Mouse (Mus musculus): ENCODE results near the gene Snrnp35. TPM values are rescaled to one million over a fixed set of nuclear protein-coding genes. Genes with fewer than 3 reads are reported as not detected.
"Not testable (repeated sequence)": the region's sequence is repeated elsewhere in the genome, so short reads cannot be mapped to it uniquely, and the experiment has no call there.

Gene Snrnp35
- polyA plus RNA-seq, 1 experiment from 2014 or later, result 8.9 TPM

GRCm38 (mm10) chr5:124456762-124457161 lies 26.2 kb upstream of the Snrnp35 start:
- Histone ChIP-seq H3K9me3 (ENCODE audit: control insufficient read depth, low read length) (no peaks in the 10 kb centered on the region), H3K4me3 (ENCODE audit: low read depth, low read length) (no peak overlapping the region), H3K9ac (replicated peaks; ENCODE audit: low read depth, low read length) (no peak overlapping the region), H3K4me1 (ENCODE audit: control insufficient read depth, insufficient read depth, low read length) (no peaks in the 10 kb centered on the region), H3K27ac (ENCODE audit: low read depth, low read length) (no peak overlapping the region), H3K36me3 (ENCODE audit: control insufficient read depth, insufficient read depth, low read length) (peaks cover 73% of the 10 kb centered on the region), H3K4me2 (ENCODE audit: low read depth, low read length) (no peak overlapping the region), H3K27me3 (ENCODE audit: control insufficient read depth, insufficient read depth, low read length) (no peaks in the 10 kb centered on the region)
- 95% methylated on average over 6 of the region's 6 CpGs for WGBS
- no peak for ATAC-seq (ENCODE audit: low read depth)

GRCm38 (mm10) chr5:124460922-124461321 lies 22.0 kb upstream of the Snrnp35 start:
- 95% methylated on average over 14 of the region's 14 CpGs for WGBS
- not testable (repeated sequence) for H3K4me2 ChIP-seq (ENCODE audit: low read depth, low read length); H3K4me1 ChIP-seq (ENCODE audit: control insufficient read depth, insufficient read depth, low read length); H3K9me3 ChIP-seq (ENCODE audit: control insufficient read depth, low read length); H3K9ac ChIP-seq (replicated peaks; ENCODE audit: low read depth, low read length); ATAC-seq (ENCODE audit: low read depth); H3K4me3 ChIP-seq (ENCODE audit: low read depth, low read length); H3K27me3 ChIP-seq (ENCODE audit: control insufficient read depth, insufficient read depth, low read length); H3K27ac ChIP-seq (ENCODE audit: low read depth, low read length)
- H3K36me3 ChIP-seq (ENCODE audit: control insufficient read depth, insufficient read depth, low read length), result peaks cover 50% of the 10 kb centered on the region

DNA sequence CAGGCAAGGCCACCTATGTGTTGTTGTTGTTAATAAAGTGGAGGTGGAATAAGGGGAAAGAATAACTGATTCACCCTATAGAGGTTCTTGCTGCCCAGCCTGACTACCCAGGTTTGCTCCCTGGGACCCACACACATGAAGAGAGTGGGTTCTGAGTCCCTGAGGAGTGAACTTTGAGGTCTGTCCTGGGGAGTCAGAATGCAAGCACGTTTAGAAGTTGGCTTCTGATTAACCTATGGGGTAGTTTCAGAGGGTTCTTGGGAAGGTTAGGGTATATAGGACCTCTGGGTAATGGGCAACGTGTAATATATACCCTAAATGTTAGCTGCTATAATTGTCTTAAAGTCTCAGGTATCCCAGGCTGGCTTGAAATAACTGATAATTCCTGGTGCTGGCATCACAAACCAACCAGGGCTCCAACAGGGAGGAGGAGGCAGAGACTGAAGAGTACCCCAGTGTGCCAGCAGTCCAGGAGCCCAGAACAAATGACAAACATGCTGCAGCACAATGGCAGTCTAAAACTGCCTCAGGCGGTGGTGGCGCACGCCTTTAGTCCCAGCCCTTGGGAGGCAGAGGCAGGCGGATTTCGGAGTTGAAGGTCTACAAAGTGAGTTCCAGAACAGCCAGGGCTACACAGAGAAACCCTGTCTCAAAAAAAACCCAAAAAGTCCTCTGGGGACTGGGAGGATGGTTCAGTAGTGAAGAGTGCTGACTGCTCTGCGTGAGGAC lies 20.5 kb upstream of the Snrnp35 start:
- ATAC-seq (ENCODE audit: low read depth), result no peak
- Histone ChIP-seq H3K4me2 (ENCODE audit: low read depth, low read length) (no peak overlapping the region), H3K9me3 (ENCODE audit: control insufficient read depth, low read length) (no peaks in the 10 kb centered on the region), H3K4me1 (ENCODE audit: control insufficient read depth, insufficient read depth, low read length) (no peaks in the 10 kb centered on the region), H3K9ac (replicated peaks; ENCODE audit: low read depth, low read length) (no peak overlapping the region), H3K27me3 (ENCODE audit: control insufficient read depth, insufficient read depth, low read length) (no peaks in the 10 kb centered on the region), H3K4me3 (ENCODE audit: low read depth, low read length) (no peak overlapping the region), H3K27ac (ENCODE audit: low read depth, low read length) (no peak overlapping the region), H3K36me3 (ENCODE audit: control insufficient read depth, insufficient read depth, low read length) (peaks cover 36% of the 10 kb centered on the region)
- WGBS, result 89% methylated on average over 8 of the region's 8 CpGs

GRCm38 (mm10) chr5:124463462-124463861 lies 19.5 kb upstream of the Snrnp35 start:
- peaks cover 35% of the 10 kb centered on the region for H3K36me3 ChIP-seq (ENCODE audit: control insufficient read depth, insufficient read depth, low read length)

GRCm38 (mm10) chr5:124464905-124465304 lies 18.0 kb upstream of the Snrnp35 start:
- Histone ChIP-seq H3K4me3 (ENCODE audit: low read depth, low read length) (no peak overlapping the region), H3K27me3 (ENCODE audit: control insufficient read depth, insufficient read depth, low read length) (no peaks in the 10 kb centered on the region)

More at GRCm38 (mm10) chr5:124463462-124463861, 19.5 kb upstream of the Snrnp35 start:
- H3K9me3 ChIP-seq (ENCODE audit: control insufficient read depth, low read length), result no peaks in the 10 kb centered on the region
- no peak overlapping the region for H3K4me3 ChIP-seq (ENCODE audit: low read depth, low read length)
- no peak overlapping the region for H3K4me2 ChIP-seq (ENCODE audit: low read depth, low read length)
- no peak overlapping the region for H3K9ac ChIP-seq (replicated peaks; ENCODE audit: low read depth, low read length)
- 89% methylated on average over 5 of the region's 5 CpGs for WGBS
- H3K4me1 ChIP-seq (ENCODE audit: control insufficient read depth, insufficient read depth, low read length), result no peaks in the 10 kb centered on the region
- no peak overlapping the region for H3K27ac ChIP-seq (ENCODE audit: low read depth, low read length)
- ATAC-seq (ENCODE audit: low read depth), result no peak
- H3K27me3 ChIP-seq (ENCODE audit: control insufficient read depth, insufficient read depth, low read length), result no peaks in the 10 kb centered on the region

GRCm38 (mm10) chr5:124467766-124468165 lies 15.2 kb upstream of the Snrnp35 start:
- no peak for ATAC-seq (ENCODE audit: low read depth)

More at GRCm38 (mm10) chr5:124464905-124465304, 18.0 kb upstream of the Snrnp35 start:
- H3K36me3 ChIP-seq (ENCODE audit: control insufficient read depth, insufficient read depth, low read length), result peaks cover 23% of the 10 kb centered on the region
- ATAC-seq (ENCODE audit: low read depth), result no peak
- no peaks in the 10 kb centered on the region for H3K4me1 ChIP-seq (ENCODE audit: control insufficient read depth, insufficient read depth, low read length)
- H3K4me2 ChIP-seq (ENCODE audit: low read depth, low read length), result no peak overlapping the region
- H3K9ac ChIP-seq (replicated peaks; ENCODE audit: low read depth, low read length), result no peak overlapping the region
- no peak overlapping the region for H3K27ac ChIP-seq (ENCODE audit: low read depth, low read length)
- no peaks in the 10 kb centered on the region for H3K9me3 ChIP-seq (ENCODE audit: control insufficient read depth, low read length)

GRCm38 (mm10) chr5:124468365-124468764 lies 14.6 kb upstream of the Snrnp35 start:
- WGBS, result 92% methylated on average over 7 of the region's 7 CpGs
- Histone ChIP-seq H3K27ac (ENCODE audit: low read depth, low read length) (no peak overlapping the region), H3K36me3 (ENCODE audit: control insufficient read depth, insufficient read depth, low read length) (peaks cover 9% of the 10 kb centered on the region; the same call in 1 of the 2 replicates), H3K4me1 (ENCODE audit: control insufficient read depth, insufficient read depth, low read length) (no peaks in the 10 kb centered on the region), H3K4me3 (ENCODE audit: low read depth, low read length) (no peak overlapping the region), H3K9me3 (ENCODE audit: control insufficient read depth, low read length) (no peaks in the 10 kb centered on the region), H3K4me2 (ENCODE audit: low read depth, low read length) (no peak overlapping the region), H3K27me3 (ENCODE audit: control insufficient read depth, insufficient read depth, low read length) (no peaks in the 10 kb centered on the region), H3K9ac (replicated peaks; ENCODE audit: low read depth, low read length) (no peak overlapping the region)
- ATAC-seq (ENCODE audit: low read depth), result no peak

More at GRCm38 (mm10) chr5:124467766-124468165, 15.2 kb upstream of the Snrnp35 start:
- 100% methylated on average over 1 of the region's 1 CpGs for WGBS
- Histone ChIP-seq H3K27me3 (ENCODE audit: control insufficient read depth, insufficient read depth, low read length) (no peaks in the 10 kb centered on the region), H3K36me3 (ENCODE audit: control insufficient read depth, insufficient read depth, low read length) (peaks cover 12% of the 10 kb centered on the region), H3K9me3 (ENCODE audit: control insufficient read depth, low read length) (no peaks in the 10 kb centered on the region), H3K9ac (replicated peaks; ENCODE audit: low read depth, low read length) (no peak overlapping the region), H3K4me3 (ENCODE audit: low read depth, low read length) (no peak overlapping the region), H3K27ac (ENCODE audit: low read depth, low read length) (no peak overlapping the region), H3K4me1 (ENCODE audit: control insufficient read depth, insufficient read depth, low read length) (no peaks in the 10 kb centered on the region), H3K4me2 (ENCODE audit: low read depth, low read length) (no peak overlapping the region)

- no peak overlapping the region for H3K4me2 ChIP-seq (ENCODE audit: low read depth, low read length)
- ATAC-seq (ENCODE audit: low read depth), result no peak
- H3K4me3 ChIP-seq (ENCODE audit: low read depth, low read length), result no peak overlapping the region
- WGBS, result 91% methylated on average over 6 of the region's 6 CpGs
- no peaks in the 10 kb centered on the region for H3K4me1 ChIP-seq (ENCODE audit: control insufficient read depth, insufficient read depth, low read length)
- no peaks in the 10 kb centered on the region for H3K9me3 ChIP-seq (ENCODE audit: control insufficient read depth, low read length)
- H3K27me3 ChIP-seq (ENCODE audit: control insufficient read depth, insufficient read depth, low read length), result no peaks in the 10 kb centered on the region
- no peak overlapping the region for H3K9ac ChIP-seq (replicated peaks; ENCODE audit: low read depth, low read length)
- H3K27ac ChIP-seq (ENCODE audit: low read depth, low read length), result no peak overlapping the region
- H3K36me3 ChIP-seq (ENCODE audit: control insufficient read depth, insufficient read depth, low read length), result peaks cover 9% of the 10 kb centered on the region; the same call in 1 of the 2 replicates
Measured at GRCm38 (mm10) chr5:124469486-124469885, 13.4 kb upstream of the Snrnp35 start.

DNA sequence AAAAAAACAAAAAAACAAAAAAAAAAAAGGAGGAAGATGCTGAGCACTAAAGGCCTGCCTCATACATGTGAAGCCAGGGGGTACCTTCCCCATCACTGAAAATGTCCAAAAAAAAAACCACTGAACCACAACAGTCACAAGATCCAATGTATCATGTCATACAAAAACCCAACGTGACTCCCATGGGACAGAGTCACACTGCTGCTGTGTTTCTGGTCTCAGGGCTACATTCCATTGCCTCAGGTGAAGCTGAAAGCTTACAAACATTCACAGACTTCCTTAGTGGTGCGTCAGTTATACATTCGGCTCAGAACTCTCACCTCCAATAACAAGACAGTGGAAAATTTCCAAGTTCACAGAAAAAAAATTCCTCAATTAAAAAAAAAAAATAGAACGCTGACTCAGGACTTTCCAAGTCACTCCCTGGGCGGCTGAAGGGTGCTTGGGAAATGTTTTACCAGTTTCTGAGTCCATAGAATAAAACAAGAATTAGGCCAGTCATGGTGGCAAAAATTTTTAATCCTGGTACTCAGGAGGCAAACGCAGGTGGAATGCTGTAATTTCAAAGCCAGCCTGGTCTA lies 12.3 kb upstream of the Snrnp35 start:
- Histone ChIP-seq H3K4me3 (ENCODE audit: low read depth, low read length) (no peak overlapping the region), H3K9me3 (ENCODE audit: control insufficient read depth, low read length) (no peaks in the 10 kb centered on the region), H3K36me3 (ENCODE audit: control insufficient read depth, insufficient read depth, low read length) (peaks cover 9% of the 10 kb centered on the region; the same call in 1 of the 2 replicates), H3K4me1 (ENCODE audit: control insufficient read depth, insufficient read depth, low read length) (no peaks in the 10 kb centered on the region), H3K9ac (replicated peaks; ENCODE audit: low read depth, low read length) (no peak overlapping the region), H3K27ac (ENCODE audit: low read depth, low read length) (no peak overlapping the region), H3K4me2 (ENCODE audit: low read depth, low read length) (no peak overlapping the region), H3K27me3 (ENCODE audit: control insufficient read depth, insufficient read depth, low read length) (no peaks in the 10 kb centered on the region)
- 90% methylated on average over 6 of the region's 6 CpGs for WGBS
- ATAC-seq (ENCODE audit: low read depth), result no peak

Data from neural tube, embryonic 14.5 days (tissue).